Mouse (Mus musculus): Measurements from ENCODE around the gene Micu2.

Micu2 gene

DNA sequence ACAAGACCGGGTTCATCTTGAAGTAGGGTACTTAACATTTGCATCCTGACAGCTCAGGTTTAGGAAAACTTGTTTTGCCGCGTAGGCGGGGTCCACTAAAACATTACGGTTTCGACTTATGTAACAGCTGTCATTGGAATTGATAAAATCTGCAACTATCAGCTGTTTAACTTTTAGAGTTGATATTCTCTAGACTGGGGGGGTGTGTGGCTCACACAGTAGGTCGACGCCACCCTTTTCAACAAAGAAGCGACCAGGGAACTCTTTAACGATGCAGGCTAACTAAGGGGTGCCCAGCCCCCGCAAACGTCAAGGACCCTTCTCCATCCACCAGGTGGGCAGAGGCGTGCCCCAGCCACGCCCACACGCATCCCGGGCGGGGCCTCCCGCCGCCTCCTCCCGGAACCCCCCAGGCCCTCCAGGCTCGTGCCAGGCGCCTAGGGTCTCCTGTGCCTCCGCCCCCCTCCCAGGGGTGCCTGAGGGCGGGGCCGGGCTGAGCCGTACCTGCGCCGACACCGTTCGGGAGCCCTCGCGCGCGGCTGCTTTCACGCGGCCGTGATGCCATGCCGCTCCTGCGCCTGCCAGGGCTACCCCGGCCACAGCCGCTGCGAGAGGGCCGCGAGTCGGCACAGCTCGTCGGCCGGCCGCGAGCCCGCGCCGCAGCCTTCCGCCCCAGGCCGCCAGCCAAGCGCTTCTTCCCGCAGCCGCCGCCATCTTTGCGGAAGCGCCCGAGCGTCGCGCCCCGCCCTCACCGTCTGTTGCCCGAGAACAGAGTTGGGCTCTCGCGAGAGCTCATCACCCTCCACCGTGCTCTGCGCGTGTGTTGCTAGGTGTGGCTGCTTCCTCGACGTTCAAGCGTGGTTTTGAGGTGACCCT lies at the start of gene Micu2:
Micu2 (minus strand) TSS at position 737 of the 876 bp plus-strand sequence.
- DNase-seq (ENCODE audit: low spot score in 2 of 2), result peak; percentile 66 to 82

DNA sequence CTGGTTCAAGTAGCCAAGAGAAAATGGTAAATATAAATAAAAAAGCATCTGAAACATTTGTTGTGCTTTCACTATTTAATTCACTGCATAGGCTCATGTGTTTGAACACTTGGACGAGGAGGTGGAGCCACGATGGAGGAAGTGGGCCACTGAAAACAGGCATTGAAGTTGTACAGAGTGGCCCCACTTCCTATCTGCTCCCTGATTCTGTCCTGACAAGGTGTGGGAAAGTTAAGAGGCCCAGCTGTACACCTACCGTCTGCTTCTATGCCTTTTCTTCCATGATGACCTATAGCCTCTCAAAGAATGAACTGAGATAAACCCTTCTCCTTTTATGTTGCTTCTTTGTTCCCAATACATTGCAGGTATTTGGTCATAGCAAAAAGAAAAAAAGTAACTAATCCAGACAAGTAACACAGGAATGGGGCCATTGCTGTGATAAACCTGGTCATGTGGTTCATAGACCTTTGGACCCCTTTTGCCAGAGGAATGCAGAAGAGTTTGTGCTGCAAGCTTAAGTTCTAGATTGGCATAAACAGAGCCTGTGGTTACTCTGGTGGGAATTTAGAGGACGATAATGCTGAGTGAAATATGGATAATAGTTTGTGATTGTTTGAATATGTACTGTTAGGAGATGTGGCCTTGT lies 47.7 kb upstream of the Micu2 start:
- DNase-seq (ENCODE audit: low spot score in 2 of 2), result no peak

DNA sequence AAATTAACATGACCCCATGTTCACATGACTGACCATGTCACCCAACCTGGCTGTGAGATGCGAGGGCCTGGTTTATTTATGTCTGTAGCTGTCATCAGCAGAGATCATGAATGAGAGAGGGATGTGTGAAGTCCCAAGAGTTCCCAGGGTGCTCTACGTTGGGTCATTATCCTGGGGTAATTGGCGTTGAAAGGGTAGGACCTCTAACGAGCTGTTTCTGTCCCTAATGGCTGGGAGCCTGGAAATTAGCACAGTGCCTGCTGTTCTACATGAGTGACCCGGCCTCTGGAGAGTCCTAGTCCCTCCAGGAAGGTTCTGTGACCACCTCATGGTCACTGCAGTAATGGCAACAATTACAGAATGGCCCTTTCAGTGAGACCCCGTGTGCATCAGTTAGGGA lies 37.1 kb upstream of the Micu2 start:
- no peak for DNase-seq (ENCODE audit: low spot score in 2 of 2)

DNA sequence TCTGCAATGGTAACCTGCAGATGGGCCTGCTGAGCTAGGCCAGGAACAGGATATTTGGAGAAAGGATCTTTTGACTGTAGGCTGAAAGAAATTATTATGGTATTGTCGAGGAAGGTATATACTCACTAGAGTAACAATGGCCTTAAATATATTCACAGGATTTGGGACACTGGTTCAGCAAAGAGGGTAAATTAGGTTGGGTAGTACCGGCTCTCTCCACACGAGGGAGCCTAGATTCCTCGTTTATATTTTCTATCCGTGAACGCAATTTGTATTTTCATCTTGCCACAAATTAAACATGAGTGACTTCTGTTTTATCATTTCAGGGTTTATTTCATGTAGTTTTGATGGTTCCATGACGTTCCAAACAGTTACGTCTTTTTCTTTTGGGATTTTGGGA lies 35.5 kb upstream of the Micu2 start:
- peak in 1 of 2 experiments; percentile 59 for DNase-seq (ENCODE audit: low spot score in 2 of 2)

DNA sequence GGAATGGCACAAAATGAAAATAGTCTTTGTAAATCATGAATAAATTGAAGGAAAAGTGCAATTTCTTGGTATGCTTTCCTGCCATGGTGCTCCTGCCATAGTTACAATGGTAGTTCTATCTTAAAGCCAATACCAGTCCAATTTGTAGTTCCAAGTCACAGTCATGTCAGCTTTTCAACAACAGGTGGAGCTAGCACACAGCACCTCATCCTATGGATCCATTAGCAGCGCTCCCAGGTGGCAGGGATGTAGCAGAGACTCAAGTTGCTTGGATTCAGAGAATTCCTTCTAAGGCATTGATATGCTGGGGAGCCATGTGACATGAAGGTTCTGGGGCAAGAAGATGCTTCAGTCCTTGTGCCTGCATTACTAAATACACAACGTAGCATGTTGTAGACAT lies 19.8 kb upstream of the Micu2 start:
- no peak for DNase-seq (ENCODE audit: low spot score in 2 of 2)

DNA sequence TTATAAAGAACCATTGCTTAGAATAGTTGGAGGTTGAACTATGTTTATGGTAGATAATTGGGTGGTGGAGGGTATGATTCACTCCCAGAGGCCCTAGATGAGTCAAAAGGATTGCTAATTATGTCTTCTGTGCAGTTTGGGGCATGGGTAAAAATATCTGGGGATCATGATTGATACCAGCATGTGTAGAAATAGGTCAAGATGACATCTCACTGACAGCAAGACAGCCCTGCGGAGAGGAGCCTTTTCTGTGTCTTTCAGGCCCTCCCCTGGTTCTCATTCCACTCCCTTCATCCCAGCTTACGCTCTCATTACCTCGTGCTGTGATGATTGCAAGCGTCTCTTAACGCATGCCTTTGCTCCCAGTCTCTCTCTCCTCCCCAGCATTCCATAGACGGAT lies 4.8 kb upstream of the Micu2 start:
- DNase-seq (ENCODE audit: low spot score in 2 of 2), result no peak

DNA sequence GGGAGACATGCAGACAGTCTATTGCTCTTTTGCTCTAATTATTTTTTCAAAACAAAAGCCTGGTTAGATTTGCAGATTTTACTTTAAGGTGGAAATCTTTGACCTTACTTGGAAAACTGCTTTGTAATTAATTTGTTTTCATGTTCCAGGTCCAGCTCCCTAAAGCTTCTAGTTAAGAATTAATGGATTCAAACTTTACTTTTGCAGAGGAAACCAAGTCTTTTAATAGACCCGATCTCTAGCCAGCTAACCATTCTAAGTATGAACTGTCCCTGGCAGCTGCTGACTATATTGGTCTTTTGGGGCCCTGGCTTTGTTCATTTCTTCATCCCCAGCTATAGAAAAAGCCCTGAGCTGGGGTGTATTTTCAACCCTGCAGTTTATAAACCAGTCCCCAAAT lies 3.1 kb upstream of the Micu2 start:
- no peak for DNase-seq (ENCODE audit: low spot score in 2 of 2)

DNA sequence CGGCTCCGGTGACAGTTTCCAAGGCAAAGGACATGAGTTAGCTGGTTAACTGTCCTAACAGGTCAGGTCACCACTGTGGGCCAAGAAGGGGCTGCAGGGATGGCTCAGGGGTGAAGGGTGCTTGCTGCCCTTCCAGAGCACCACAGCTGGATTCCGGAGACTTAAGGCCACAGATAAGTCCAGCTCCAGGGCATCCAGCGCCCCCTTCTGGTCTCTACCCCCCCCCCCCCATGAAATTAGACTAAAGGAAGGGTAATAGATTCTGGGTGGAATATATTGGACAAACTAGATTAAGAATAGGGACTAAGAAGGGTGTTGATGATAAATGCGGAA lies 306 bp upstream of the Micu2 start:
- no peak for DNase-seq (ENCODE audit: low spot score in 2 of 2)

DNA sequence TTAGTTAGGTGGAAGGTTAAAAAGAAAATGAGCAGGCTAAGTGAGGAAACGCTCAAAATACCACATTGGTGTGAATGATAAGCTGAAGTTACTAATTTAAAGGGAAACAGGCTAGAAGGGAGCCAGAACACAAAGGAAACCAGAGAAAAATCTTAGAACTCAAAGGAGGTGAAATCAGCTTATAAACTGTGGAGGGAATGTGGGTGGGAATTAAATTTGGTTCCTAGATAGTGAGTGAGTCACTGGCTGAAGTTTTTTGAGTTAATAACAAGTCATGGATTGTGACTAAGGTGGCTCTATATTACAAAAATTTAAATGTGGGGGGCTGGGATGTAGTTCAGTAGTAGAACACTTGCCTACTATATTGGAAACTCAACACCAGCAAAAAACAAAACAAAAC lies 1.6 kb downstream of the Micu2 start:
- no peak for DNase-seq (ENCODE audit: low spot score in 2 of 2)

DNA sequence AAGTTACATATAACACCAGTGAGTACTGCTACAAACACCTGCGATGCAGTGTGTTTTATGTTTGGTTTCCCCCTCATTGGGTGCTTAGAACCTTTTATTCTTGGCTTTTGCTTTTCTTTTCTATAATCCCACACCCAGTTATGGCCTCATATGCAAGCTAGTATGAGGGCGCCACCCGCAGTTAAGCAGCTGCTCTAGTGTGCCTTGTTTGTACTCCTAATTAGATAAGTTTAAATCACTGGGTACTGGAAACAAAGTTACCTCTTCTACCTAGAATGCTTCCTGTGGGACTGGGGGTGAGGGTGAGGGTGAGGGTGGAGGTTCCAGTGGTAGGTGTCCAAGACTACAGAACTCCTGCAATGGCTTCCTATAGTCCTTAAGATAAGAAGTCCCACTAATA lies 2.9 kb downstream of the Micu2 start:
- no peak for DNase-seq (ENCODE audit: low spot score in 2 of 2)

DNA sequence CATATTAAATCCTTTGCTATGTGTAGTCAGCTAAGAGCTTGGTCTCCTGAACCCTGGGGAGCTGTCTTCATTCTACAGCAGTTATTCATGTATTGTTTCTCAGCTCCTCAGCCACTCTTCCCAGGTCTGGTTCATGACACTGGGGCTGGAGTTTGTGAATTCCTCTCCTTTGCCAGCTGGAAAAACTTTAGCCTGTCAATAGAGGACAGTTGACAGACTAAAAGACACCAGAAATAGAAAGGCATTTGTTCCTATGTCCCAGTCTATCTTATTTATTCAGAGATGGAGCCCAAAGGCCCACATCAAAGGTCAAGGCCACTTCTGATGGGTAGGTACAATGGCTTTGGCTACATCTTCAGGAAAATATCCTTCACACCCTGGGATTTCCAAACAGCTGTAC lies 7.3 kb downstream of the Micu2 start:
- DNase-seq (ENCODE audit: low spot score in 2 of 2), result no peak

DNA sequence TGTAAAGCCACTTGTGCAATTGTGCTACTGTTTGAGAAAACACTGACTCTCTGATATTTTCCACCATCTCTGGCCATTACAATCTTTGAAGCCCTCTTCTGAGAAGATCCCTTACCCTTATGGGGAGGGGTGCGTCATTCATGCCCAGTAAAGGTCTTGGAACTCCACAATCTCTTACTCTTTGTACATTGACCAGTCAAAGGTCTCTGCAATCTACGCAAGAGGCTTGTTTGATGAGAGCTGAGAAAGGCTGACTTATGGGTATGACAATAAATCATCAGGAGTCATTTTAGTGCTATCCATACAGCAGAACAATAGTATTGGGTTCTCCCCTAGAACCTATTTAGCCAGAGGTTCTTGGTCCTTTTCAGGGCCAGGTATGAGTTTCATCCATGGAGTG lies 9.9 kb downstream of the Micu2 start:
- no peak for DNase-seq (ENCODE audit: low spot score in 2 of 2)

DNA sequence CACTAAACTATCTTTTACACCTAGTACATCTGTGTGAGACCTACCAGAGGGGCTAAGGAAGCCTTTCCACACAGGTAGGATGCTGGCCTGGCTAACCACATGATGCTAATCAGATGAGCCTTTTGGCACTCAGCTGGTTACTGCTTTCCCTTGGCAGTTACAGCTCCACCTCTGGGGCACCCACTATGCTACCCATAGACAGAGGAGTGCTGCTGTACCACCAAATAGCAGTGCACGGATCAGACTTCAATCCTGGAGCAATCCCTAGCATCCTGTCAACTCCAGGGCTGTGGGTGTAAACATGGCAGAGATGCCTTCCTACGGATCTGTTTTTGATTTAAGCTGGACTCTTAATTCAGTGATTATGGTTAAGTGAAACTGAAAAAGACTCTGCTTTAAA lies 13.3 kb downstream of the Micu2 start:
- DNase-seq (ENCODE audit: low spot score in 2 of 2), result no peak

DNA sequence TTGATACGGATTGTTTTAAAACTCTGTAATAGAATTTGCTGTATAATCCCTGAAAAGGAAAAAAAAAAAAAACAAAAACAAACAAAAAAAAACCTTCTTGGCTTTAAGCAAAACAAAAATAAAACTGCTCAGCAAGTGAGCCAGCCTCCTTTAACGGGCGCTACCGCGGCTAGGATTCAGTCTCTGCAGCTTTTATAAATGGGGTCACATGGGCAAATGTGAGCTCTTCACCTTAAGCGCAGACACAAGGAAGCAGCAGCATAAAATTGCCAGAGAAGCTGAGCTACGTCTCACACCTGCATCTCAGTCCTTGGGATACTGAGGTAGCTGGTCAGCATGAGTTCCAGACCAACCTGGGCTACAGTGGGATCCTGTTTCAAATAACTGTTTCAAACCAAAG lies 16.6 kb downstream of the Micu2 start:
- no peak for DNase-seq (ENCODE audit: low spot score in 2 of 2)

DNA sequence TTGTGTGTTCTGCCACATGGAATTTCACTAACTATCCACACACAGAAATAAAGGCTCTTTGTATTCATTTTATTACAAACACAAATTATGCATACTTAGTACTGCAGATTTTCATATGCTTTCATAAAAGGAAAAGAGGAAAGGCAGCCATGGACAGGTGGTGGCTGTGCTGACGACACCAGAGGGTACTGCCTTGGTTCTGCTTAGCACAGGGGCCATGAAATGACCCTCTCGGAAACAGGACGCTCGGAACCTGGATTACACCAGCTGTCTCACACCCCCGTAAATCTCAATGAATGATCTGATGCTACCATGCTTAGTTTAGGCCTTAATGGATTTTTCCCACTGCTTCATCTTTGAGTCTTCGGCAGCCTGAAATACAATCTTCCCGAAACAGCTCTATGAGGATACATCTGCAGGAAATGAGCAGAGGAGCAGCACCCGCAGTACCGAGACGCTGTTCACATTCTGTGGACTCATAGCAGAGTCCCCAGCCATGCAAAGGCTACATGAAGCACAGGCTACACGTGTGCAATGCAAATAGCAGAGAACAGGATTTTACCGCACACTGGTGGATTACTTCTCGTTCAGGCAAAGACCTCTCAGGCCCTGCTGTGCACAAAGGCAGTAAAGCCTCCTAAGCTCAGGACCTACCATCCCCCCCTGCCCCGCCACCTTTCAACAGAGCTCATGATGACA lies 17.2 kb downstream of the Micu2 start:
- no peak for DNase-seq (ENCODE audit: low spot score in 2 of 2)

DNA sequence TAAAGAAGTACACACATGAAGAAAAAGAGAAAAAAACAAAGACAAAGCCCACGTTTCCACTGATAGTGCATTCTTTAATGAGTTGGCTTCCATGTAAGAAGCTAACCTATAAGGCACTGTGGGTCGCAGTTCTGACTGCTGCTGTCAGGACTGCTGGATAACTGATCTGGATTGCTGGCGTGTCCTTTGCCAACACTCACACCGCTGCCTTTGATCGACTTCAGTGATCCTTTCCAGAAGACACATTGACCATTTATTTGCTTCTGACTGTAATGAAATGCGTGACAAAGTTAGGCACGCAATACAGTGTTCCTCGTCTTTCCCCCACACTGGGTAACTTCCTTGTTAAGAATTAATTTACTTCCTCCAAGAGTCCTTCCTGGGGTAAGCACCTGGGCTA lies 18.3 kb downstream of the Micu2 start:
- no peak for DNase-seq (ENCODE audit: low spot score in 2 of 2)

DNA sequence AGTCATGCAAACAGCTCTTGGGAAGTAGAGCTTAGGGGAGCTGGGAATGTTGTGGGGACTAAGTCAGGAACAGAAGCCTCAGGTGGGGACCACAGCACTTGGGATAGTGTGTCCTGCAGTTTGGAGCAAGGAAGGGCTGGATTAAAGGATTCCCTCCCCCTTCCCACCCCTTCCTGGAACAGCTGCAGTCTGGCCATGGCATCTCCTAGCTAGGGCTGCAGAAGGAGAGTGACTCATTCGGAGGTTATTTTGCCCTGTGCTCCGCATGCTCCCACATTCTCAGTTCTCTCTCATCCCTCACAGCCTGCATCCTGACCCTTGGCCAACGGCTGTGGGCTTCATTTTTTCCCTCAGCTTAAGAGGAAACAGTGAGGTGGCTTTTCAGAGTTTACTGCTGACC lies 18.9 kb downstream of the Micu2 start:
- no peak for DNase-seq (ENCODE audit: low spot score in 2 of 2)

DNA sequence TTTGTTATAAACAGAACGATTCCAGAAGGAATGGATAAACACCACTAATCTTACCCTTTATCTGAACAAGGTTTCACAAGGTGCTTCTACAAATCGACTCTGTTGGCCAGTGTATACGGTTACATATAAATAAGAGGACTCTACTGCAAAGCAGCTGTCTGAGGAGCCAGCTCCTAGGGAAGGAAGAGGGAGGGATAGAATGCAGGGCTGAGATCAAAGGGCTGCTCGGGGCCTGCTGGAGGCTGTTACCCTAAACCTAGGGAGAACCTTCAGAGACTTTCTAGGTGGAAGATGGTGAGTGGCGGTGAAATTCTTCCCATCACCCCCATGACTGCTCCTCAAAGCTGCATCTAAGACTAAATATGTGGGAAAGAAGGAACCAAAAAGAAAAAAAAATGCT lies 20.9 kb downstream of the Micu2 start:
- no peak for DNase-seq (ENCODE audit: low spot score in 2 of 2)

DNA sequence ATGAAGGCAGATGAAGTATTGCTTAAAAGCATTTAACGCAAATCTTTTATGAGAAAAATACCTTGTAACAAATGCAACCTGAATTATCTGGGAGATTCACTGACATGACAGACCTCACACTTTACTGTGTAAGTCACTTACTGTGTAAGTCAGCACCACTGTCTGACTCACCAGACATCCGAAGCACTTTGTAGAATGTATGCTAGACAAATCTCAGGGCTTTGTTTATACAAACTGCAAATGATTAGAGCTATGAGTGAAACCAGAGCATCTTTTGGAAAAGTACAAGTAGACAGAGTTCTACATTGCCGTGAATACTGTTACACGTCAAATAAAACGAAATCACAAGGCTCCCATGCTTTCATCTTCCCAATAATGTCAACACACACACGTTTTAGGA lies 23.4 kb downstream of the Micu2 start:
- no peak for DNase-seq (ENCODE audit: low spot score in 2 of 2)

DNA sequence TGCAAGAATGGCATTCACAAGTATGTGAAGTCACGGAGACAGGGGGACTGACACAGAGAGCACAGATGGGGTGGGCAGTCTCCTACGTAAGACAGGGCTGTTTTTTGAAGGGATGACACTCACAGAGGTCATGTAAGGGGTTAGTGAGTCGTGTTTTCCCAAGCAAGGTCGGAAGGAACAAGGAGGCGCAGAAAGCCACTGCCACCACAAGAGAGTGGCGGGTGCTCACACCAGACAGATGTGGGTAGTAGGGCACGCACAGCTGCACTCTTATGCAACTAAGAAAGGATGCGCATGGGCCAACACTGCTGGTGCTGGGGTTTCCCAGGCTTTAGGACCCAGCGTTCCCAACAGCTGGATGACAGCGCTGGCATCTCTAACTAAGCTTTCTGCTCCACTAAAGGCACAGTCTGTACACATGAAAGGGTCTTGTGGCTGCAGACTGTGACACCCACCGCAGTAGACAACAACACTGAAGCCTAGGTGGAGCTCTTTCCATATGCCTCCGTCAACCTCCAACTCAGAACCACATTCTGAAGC lies 27.0 kb downstream of the Micu2 start:
- no peak for DNase-seq (ENCODE audit: low spot score in 2 of 2)

DNA sequence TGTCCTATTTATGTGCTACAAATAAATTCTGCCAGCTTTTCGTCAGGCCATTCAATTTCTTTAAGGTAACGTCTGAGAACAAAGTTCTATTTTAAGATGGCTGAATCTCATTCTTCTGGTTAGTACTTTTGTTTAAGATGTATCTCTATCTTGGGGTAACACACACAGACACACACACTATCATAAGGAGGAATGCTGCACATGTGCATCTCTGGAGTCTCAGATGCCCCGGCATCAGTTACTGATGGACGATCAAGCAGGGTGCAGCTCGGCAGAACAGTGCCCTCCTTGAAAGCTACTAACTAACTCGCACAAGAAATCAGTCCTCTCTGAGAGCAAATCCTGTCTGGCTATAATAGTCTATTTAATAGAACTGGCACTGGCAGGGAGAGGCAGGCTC lies 30.2 kb downstream of the Micu2 start:
- no peak for DNase-seq (ENCODE audit: low spot score in 2 of 2)

DNA sequence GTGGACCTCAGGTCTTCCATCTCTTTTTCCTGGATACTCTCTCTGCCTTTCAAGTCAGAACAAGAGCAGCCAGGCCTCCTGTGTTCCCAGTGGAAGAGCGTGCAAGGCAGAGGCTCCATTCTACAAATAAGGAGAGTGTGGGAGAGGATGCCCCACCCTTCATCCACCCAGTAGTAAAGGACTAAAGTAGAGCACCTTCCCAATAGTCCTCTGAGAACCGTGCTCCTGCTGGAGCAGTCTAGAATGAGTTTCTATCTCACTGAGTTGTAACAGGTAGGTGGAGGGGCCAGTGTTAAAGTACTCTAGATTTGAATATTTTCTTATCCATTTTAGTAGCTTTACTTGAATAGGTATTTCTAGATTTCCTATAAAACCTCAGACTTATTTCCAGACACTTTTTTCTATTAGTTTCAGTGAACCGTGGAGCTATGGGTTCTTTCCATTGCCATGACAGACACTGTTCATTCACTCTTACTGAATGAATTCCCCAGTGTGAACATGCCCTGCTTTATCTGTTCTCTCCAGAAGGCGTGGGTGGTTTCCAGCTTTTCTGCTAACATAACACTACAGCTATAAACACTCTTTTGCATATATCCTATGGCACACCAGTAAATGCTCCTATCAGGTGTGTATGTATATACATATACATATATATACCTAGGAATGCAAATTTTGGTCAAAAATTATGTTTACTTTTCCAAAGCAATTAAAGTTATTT lies 31.8 kb downstream of the Micu2 start:
- no peak for DNase-seq (ENCODE audit: low spot score in 2 of 2)

Data from frontal cortex, postnatal 10 days (tissue).